Mouse (Mus musculus) spleen, adult 2 months (tissue): ENCODE results near the gene Sh3bgrl.

ENCODE experiments used
- CTCF ChIP-seq: fragments of 200-500 bp; IDR thresholded peaks from 2 replicates; pipeline ENCODE4 v1.5.1; 2011; ENCODE audit warnings: mild to moderate bottlenecking, inconsistent platforms; ENCODE audit not compliant: insufficient read depth, insufficient read length, insufficient replicate concordance; ENCODE audit errors: extremely low read depth
- POLR2A ChIP-seq: fragments of 200-500 bp; IDR thresholded peaks from 2 replicates; pipeline ENCODE4 v1.6.1; 2011; ENCODE audit warnings: low read depth, low read length, inconsistent platforms

- no peak for TF ChIP-seq CTCF
- peak; percentile 32; the same call in 1 of the 2 replicates for TF ChIP-seq POLR2A
These were observed at the start of gene Sh3bgrl for GRCm38 (mm10) chrX:109095245-109096242.
